19 mouse cellular contexts compared by ENCODE assay signal in genomic region chr8:120338678-120339077, GRCm38 (mm10).
A peak's percentile ranks its signal among the peaks of the same experiment; 100 is the strongest.
DNase-seq lines count a peak whose midpoint lies in the region; ATAC-seq and TF ChIP-seq lines count a peak whose summit lies in the region.
"Had no signal": no experiment of that assay in that cellular context is flagged by ENCODE, and none has a peak within 500 bp of the region (broad histone marks: within the 10 kb centered on the region; RNA-seq: fewer than 3 reads in every experiment).

No protein-coding gene starts in this region.

- H3K4me3 ChIP-seq in forebrain, embryonic 10.5 days = no peak overlapping the region
- no peak overlapping the region for H3K4me3 ChIP-seq in forebrain, embryonic 14.5 days (ENCODE audit: low read depth, low read length)
- no peak overlapping the region for H3K4me3 ChIP-seq in ES-E14 (ENCODE audit: insufficient read depth in 1 of 2, low read depth in 1 of 2, low read length in 2 of 2, poor library complexity in 1 of 2, severe bottlenecking in 1 of 2)
- H3K4me3 ChIP-seq: embryonic facial prominence, embryonic 13.5 days; heart, embryonic 10.5 days; hindbrain, embryonic 13.5 days; limb, embryonic 12.5 days; liver, embryonic 13.5 days; lung, embryonic 15.5 days had no signal

- H3K27me3 ChIP-seq in forebrain, embryonic 10.5 days (ENCODE audit: poor library complexity, severe bottlenecking) = peaks cover 65% of the 10 kb centered on the region
- H3K27me3 ChIP-seq in forebrain, embryonic 14.5 days (replicated peaks; ENCODE audit: control insufficient read depth, insufficient read depth, low read length) = no peaks in the 10 kb centered on the region
- H3K27me3 ChIP-seq: embryonic facial prominence, embryonic 13.5 days; limb, embryonic 12.5 days; liver, embryonic 13.5 days; lung, embryonic 15.5 days had no signal

- no peak overlapping the region for H3K9ac ChIP-seq in forebrain, embryonic 14.5 days (ENCODE audit: low read length)
- H3K9ac ChIP-seq in ES-E14 (ENCODE audit: insufficient read depth, low read depth, low read length, poor library complexity, severe bottlenecking) = no peak overlapping the region
- H3K9ac ChIP-seq: embryonic facial prominence, embryonic 13.5 days; forebrain, postnatal 0 days; limb, embryonic 12.5 days; liver, embryonic 13.5 days; lung, embryonic 15.5 days had no signal

- no peak for ATAC-seq in forebrain, embryonic 14.5 days
- no peak for ATAC-seq in megakaryocyte progenitor cell, adult 5-6 weeks (replicated peaks; ENCODE audit: poor library complexity)
- ATAC-seq: forebrain, postnatal 0 days had no signal

- WGBS in forebrain, embryonic 10.5 days = 92% methylated on average over 7 of the region's 7 CpGs
- 94% methylated on average over 7 of the region's 7 CpGs for WGBS in forebrain, embryonic 14.5 days

- H3K36me3 ChIP-seq in forebrain, embryonic 10.5 days (replicated peaks) = peaks cover 5% of the 10 kb centered on the region; the same call in 1 of the 2 replicates
- H3K36me3 ChIP-seq in forebrain, embryonic 14.5 days (ENCODE audit: control insufficient read depth, insufficient read depth, low read length) = no peaks in the 10 kb centered on the region
- H3K36me3 ChIP-seq in ES-E14 (ENCODE audit: control insufficient read depth, insufficient read depth, low read length, poor library complexity, severe bottlenecking) = no peaks in the 10 kb centered on the region
- H3K36me3 ChIP-seq: hindbrain, embryonic 13.5 days; limb, embryonic 12.5 days; liver, embryonic 13.5 days; lung, embryonic 15.5 days had no signal

- H3K4me2 ChIP-seq in forebrain, embryonic 14.5 days (ENCODE audit: low read length) = no peak overlapping the region
- H3K4me2 ChIP-seq: embryonic facial prominence, embryonic 13.5 days; hindbrain, embryonic 13.5 days; limb, embryonic 12.5 days; liver, embryonic 13.5 days; lung, embryonic 15.5 days had no signal

- no peak for DNase-seq in forebrain, embryonic 10.5 days (ENCODE audit: extremely low spot score, low spot score)
- no peak for DNase-seq in forebrain, embryonic 14.5 days (ENCODE audit: low spot score)
- DNase-seq in 416B (ENCODE audit: low read depth) = peak; percentile 48
- no peak for DNase-seq in ES-E14 (ENCODE audit: low read depth, low spot score)
- peak; percentile 51 for DNase-seq in adrenal gland, postnatal 25 days
- no peak for DNase-seq in ovary, postnatal 36 days (ENCODE audit: low spot score)
- DNase-seq in kidney, adult 18-20 months = no peak
- DNase-seq: cerebellum, adult 11 months; cerebellum, postnatal 14 days; forebrain, postnatal 0 days; heart, postnatal 10 days; liver, embryonic 13.5 days; thymus, postnatal 36 days had no signal

- H3K9me3 ChIP-seq in forebrain, embryonic 10.5 days = peaks cover 5% of the 10 kb centered on the region; the same call in 1 of the 2 replicates
- H3K9me3 ChIP-seq in forebrain, embryonic 14.5 days (replicated peaks; ENCODE audit: control insufficient read depth, low read length) = no peaks in the 10 kb centered on the region
- no peaks in the 10 kb centered on the region for H3K9me3 ChIP-seq in ES-E14 (ENCODE audit: control insufficient read depth, insufficient read depth, low read depth, low read length)
- H3K9me3 ChIP-seq: embryonic facial prominence, embryonic 13.5 days; heart, embryonic 10.5 days; hindbrain, embryonic 13.5 days; limb, embryonic 12.5 days; lung, embryonic 15.5 days had no signal

- peaks cover 98% of the 10 kb centered on the region for H3K4me1 ChIP-seq in forebrain, embryonic 10.5 days
- peaks cover 51% of the 10 kb centered on the region for H3K4me1 ChIP-seq in forebrain, embryonic 14.5 days (ENCODE audit: control insufficient read depth, insufficient read depth, low read length)
- H3K4me1 ChIP-seq in ES-E14 (ENCODE audit: control insufficient read depth in 2 of 2, insufficient read depth in 2 of 2, low read length in 2 of 2, poor library complexity in 1 of 2) = peaks cover 14 to 40% of the 10 kb centered on the region in 2 experiments

- in situ Hi-C loops in ES-E14 (cut with MboI; ENCODE audit: low sequenced_read_pairs in 2 of 2, unreplicated experiment in 2 of 2) = no loop called here

- peak overlapping the region; percentile 75; the same call in 1 of the 2 replicates for H3K27ac ChIP-seq in forebrain, embryonic 10.5 days
- H3K27ac ChIP-seq in forebrain, embryonic 14.5 days (ENCODE audit: low read depth, low read length) = no peak overlapping the region
- no peak overlapping the region for H3K27ac ChIP-seq in ES-E14 (ENCODE audit: insufficient read depth, low read depth, low read length, poor library complexity, severe bottlenecking)
- H3K27ac ChIP-seq: embryonic facial prominence, embryonic 13.5 days; limb, embryonic 12.5 days; liver, embryonic 13.5 days; lung, embryonic 15.5 days had no signal

TF ChIP-seq in ES-E14, 5 proteins besides CTCF, POLR2A, EP300 and RAD21:
- TF ChIP-seq CHD2 (IDR thresholded peaks at IDR 0.05; ENCODE audit: low read depth, low read length) = no peak
- 0 out of 2 replicates have a peak, but pooled peaks have one; percentile 11 for TF ChIP-seq MAFK (IDR thresholded peaks at IDR 0.05; ENCODE audit: insufficient read depth, low read depth, low read length)
TF ChIP-seq in ES-E14: peak in this region for 1.

Comparison
In these comparisons a context has a peak if more than half of its experiments do, and no peak if none do; other contexts are left out.
1. DNase-seq: peak in 416B (single experiment) and adrenal gland, postnatal 25 days (single experiment); none in forebrain, embryonic 10.5 days (single experiment), forebrain, embryonic 14.5 days (single experiment), ES-E14 (single experiment), ovary, postnatal 36 days (single experiment) and kidney, adult 18-20 months (single experiment).